Mouse (Mus musculus): ENCODE measurements around the gene Stpg3. TPM values are rescaled to one million over a fixed set of nuclear protein-coding genes. Genes with fewer than 3 reads are reported as not detected.

Stpg3 gene
- polyA plus RNA-seq, 1 experiment from 2014 or later: not detected

GRCm38 (mm10) chr2:25186575-25186930 is 27.9 kb downstream of the Stpg3 start:
- Histone ChIP-seq H3K4me3 (replicated peaks) (peak overlapping the region; percentile 49), H3K9me3 (no peaks in the 10 kb centered on the region), H3K9ac (replicated peaks) (no peak overlapping the region), H3K27ac (no peak overlapping the region), H3K4me1 (replicated peaks) (peaks cover 9% of the 10 kb centered on the region), H3K4me2 (peak overlapping the region; percentile 91), H3K27me3 (peaks cover 47% of the 10 kb centered on the region), H3K36me3 (no peaks in the 10 kb centered on the region)
- ATAC-seq (ENCODE audit: insufficient number of reproducible peaks, insufficient read depth, low FRiP score, low TSS enrichment, low read depth): peak; percentile 1; the same call in 1 of the 2 replicates
- WGBS: 30% methylated on average over 5 of the region's 5 CpGs

- H3K9me3 ChIP-seq: no peaks in the 10 kb centered on the region
- H3K9ac ChIP-seq (replicated peaks): peak overlapping the region; percentile 65
- peak overlapping the region; percentile 49 for H3K4me3 ChIP-seq (replicated peaks)
- WGBS: under 1% methylated on average over 64 of the region's 64 CpGs
- H3K27me3 ChIP-seq: peaks cover 53% of the 10 kb centered on the region
- peaks cover 15% of the 10 kb centered on the region for H3K4me1 ChIP-seq (replicated peaks)
- H3K4me2 ChIP-seq: peak overlapping the region; percentile 91
- ATAC-seq (ENCODE audit: insufficient number of reproducible peaks, insufficient read depth, low FRiP score, low TSS enrichment, low read depth): peak; percentile 80
- peak overlapping the region; percentile 74 for H3K27ac ChIP-seq
- no peaks in the 10 kb centered on the region for H3K36me3 ChIP-seq
Observed at GRCm38 (mm10) chr2:25185625-25186574, 28.5 kb downstream of the Stpg3 start.

GRCm38 (mm10) chr2:25184496-25184895 is 29.9 kb downstream of the Stpg3 start:
- no peak for ATAC-seq (ENCODE audit: insufficient number of reproducible peaks, insufficient read depth, low FRiP score, low TSS enrichment, low read depth)
- Histone ChIP-seq H3K4me2 (no peak overlapping the region), H3K27me3 (peaks cover 67% of the 10 kb centered on the region), H3K9ac (replicated peaks) (no peak overlapping the region), H3K36me3 (no peaks in the 10 kb centered on the region), H3K4me3 (replicated peaks) (no peak overlapping the region), H3K9me3 (no peaks in the 10 kb centered on the region), H3K4me1 (replicated peaks) (peaks cover 29% of the 10 kb centered on the region), H3K27ac (no peak overlapping the region)
- WGBS: 97% methylated on average over 7 of the region's 7 CpGs

GRCm38 (mm10) chr2:25183336-25183735 is 31.1 kb downstream of the Stpg3 start:
- Histone ChIP-seq H3K27me3 (peaks cover 73% of the 10 kb centered on the region), H3K4me1 (replicated peaks) (peaks cover 39% of the 10 kb centered on the region), H3K4me3 (replicated peaks) (no peak overlapping the region), H3K4me2 (peak overlapping the region; percentile 8; the same call in 1 of the 2 replicates), H3K9me3 (no peaks in the 10 kb centered on the region), H3K27ac (no peak overlapping the region), H3K9ac (replicated peaks) (no peak overlapping the region), H3K36me3 (no peaks in the 10 kb centered on the region)
- whole genome bisulfite sequencing: 69% methylated on average over 2 of the region's 2 CpGs
- no peak for ATAC-seq (ENCODE audit: insufficient number of reproducible peaks, insufficient read depth, low FRiP score, low TSS enrichment, low read depth)

GRCm38 (mm10) chr2:25182664-25183063 is 31.8 kb downstream of the Stpg3 start:
- ATAC-seq (ENCODE audit: insufficient number of reproducible peaks, insufficient read depth, low FRiP score, low TSS enrichment, low read depth): no peak
- Histone ChIP-seq H3K27me3 (peaks cover 78% of the 10 kb centered on the region), H3K4me3 (replicated peaks) (peak overlapping the region; percentile 9; the same call in 1 of the 2 replicates), H3K4me2 (peak overlapping the region; percentile 86), H3K9ac (replicated peaks) (no peak overlapping the region), H3K27ac (no peak overlapping the region), H3K36me3 (no peaks in the 10 kb centered on the region), H3K4me1 (replicated peaks) (peaks cover 46% of the 10 kb centered on the region), H3K9me3 (no peaks in the 10 kb centered on the region)
- WGBS: 24% methylated on average over 6 of the region's 6 CpGs

GRCm38 (mm10) chr2:25181891-25182397 is 32.5 kb downstream of the Stpg3 start:
- ATAC-seq (ENCODE audit: insufficient number of reproducible peaks, insufficient read depth, low FRiP score, low TSS enrichment, low read depth): no peak
- Histone ChIP-seq H3K9ac (replicated peaks) (peak overlapping the region; percentile 54; the same call in 1 of the 2 replicates), H3K4me1 (replicated peaks) (peaks cover 53% of the 10 kb centered on the region), H3K4me2 (peak overlapping the region; percentile 86), H3K27ac (peak overlapping the region; percentile 67; the same call in 1 of the 2 replicates), H3K9me3 (no peaks in the 10 kb centered on the region), H3K36me3 (no peaks in the 10 kb centered on the region), H3K4me3 (replicated peaks) (peak overlapping the region; percentile 58), H3K27me3 (peaks cover 81% of the 10 kb centered on the region)
- WGBS: 1% methylated on average over 17 of the region's 17 CpGs

GRCm38 (mm10) chr2:25180973-25181890 is 33.2 kb downstream of the Stpg3 start:
- Histone ChIP-seq H3K4me1 (replicated peaks) (peaks cover 60% of the 10 kb centered on the region), H3K36me3 (no peaks in the 10 kb centered on the region), H3K4me2 (peak overlapping the region; percentile 86), H3K27me3 (peaks cover 76% of the 10 kb centered on the region), H3K4me3 (replicated peaks) (peak overlapping the region; percentile 58), H3K9me3 (no peaks in the 10 kb centered on the region), H3K27ac (peak overlapping the region; percentile 67; the same call in 1 of the 2 replicates), H3K9ac (replicated peaks) (peak overlapping the region; percentile 54)
- under 1% methylated on average over 100 of the region's 100 CpGs for WGBS
- peak; percentile 12; the same call in 1 of the 2 replicates for ATAC-seq (ENCODE audit: insufficient number of reproducible peaks, insufficient read depth, low FRiP score, low TSS enrichment, low read depth)

- peak within 1 kb of the TSS; percentile 58 for H3K4me3 ChIP-seq (replicated peaks)
- peak within 1 kb of the TSS; percentile 54 for H3K9ac ChIP-seq (replicated peaks)
- H3K36me3 ChIP-seq: no peaks in the 10 kb centered on the region
- peaks cover 76% of the 10 kb centered on the region for H3K27me3 ChIP-seq
- H3K27ac ChIP-seq: peak within 1 kb of the TSS; percentile 67
- no peaks in the 10 kb centered on the region for H3K9me3 ChIP-seq
- WGBS: under 1% methylated on average over 35 of the region's 35 CpGs
- H3K4me2 ChIP-seq: peak within 1 kb of the TSS; percentile 86
- peaks cover 67% of the 10 kb centered on the region for H3K4me1 ChIP-seq (replicated peaks)
- peak; percentile 68; the same call in 1 of the 2 replicates for ATAC-seq (ENCODE audit: insufficient number of reproducible peaks, insufficient read depth, low FRiP score, low TSS enrichment, low read depth)
Observed at GRCm38 (mm10) chr2:25180478-25180903, 33.9 kb downstream of the Stpg3 start, which contains the start of gene Nrarp. Gene Nrarp, plus strand, starts transcription at chr2:25180758.

- ATAC-seq (ENCODE audit: insufficient number of reproducible peaks, insufficient read depth, low FRiP score, low TSS enrichment, low read depth): 0 out of 2 replicates have a peak, but pooled peaks have one; percentile 0
- H3K4me3 ChIP-seq (replicated peaks): peak overlapping the region; percentile 58
- H3K36me3 ChIP-seq: no peaks in the 10 kb centered on the region
- 14% methylated on average over 15 of the region's 15 CpGs for WGBS
- peak overlapping the region; percentile 27; the same call in 1 of the 2 replicates for H3K9ac ChIP-seq (replicated peaks)
- H3K4me2 ChIP-seq: peak overlapping the region; percentile 86
- peaks cover 68% of the 10 kb centered on the region for H3K27me3 ChIP-seq
- peaks cover 65% of the 10 kb centered on the region for H3K4me1 ChIP-seq (replicated peaks)
- H3K27ac ChIP-seq: peak overlapping the region; percentile 57
- no peaks in the 10 kb centered on the region for H3K9me3 ChIP-seq
Observed at GRCm38 (mm10) chr2:25179566-25180217, 34.7 kb downstream of the Stpg3 start.

GRCm38 (mm10) chr2:25178285-25178972 is 36.0 kb downstream of the Stpg3 start:
- H3K9ac ChIP-seq (replicated peaks): no peak overlapping the region
- H3K36me3 ChIP-seq: no peaks in the 10 kb centered on the region
- H3K4me1 ChIP-seq (replicated peaks): peaks cover 65% of the 10 kb centered on the region

More at GRCm38 (mm10) chr2:25178285-25178972, 36.0 kb downstream of the Stpg3 start:
- H3K27me3 ChIP-seq: peaks cover 55% of the 10 kb centered on the region
- peak overlapping the region; percentile 64 for H3K27ac ChIP-seq
- H3K4me3 ChIP-seq (replicated peaks): no peak overlapping the region
- H3K9me3 ChIP-seq: no peaks in the 10 kb centered on the region
- ATAC-seq (ENCODE audit: insufficient number of reproducible peaks, insufficient read depth, low FRiP score, low TSS enrichment, low read depth): no peak
- WGBS: 23% methylated on average over 10 of the region's 10 CpGs
- peak overlapping the region; percentile 35 for H3K4me2 ChIP-seq

Measured in limb, embryonic 12.5 days (tissue).